Mouse (Mus musculus) limb, embryonic 15.5 days (tissue): ENCODE measurements around the gene Wnt2b. TPM values are rescaled to one million over a fixed set of nuclear protein-coding genes. Genes with fewer than 3 reads are reported as not detected.

ENCODE experiments used
- ATAC-seq: fragments of 200-750 bp; cut with Nextera tagmentation; 2 replicates; pipeline ENCODE4 v1.8.0; 2017; ENCODE audit warnings: low read depth, moderate TSS enrichment; ENCODE audit not compliant: insufficient number of reproducible peaks, low FRiP score, low TSS enrichment
- H3K27ac ChIP-seq: fragments of 300-500 bp; sonication (generic); 2 replicates; pipeline ENCODE4 v1.5.1; 2015; ENCODE audit warnings: moderate library complexity, mild to moderate bottlenecking, inconsistent platforms
- H3K27me3 ChIP-seq: fragments of 300-500 bp; sonication (generic); 2 replicates; pipeline ENCODE4 v1.6.1; 2015; ENCODE audit warnings: inconsistent platforms
- H3K36me3 ChIP-seq: fragments of 300-500 bp; sonication (generic); 2 replicates; pipeline ENCODE4 v1.6.1; 2015; ENCODE audit warnings: inconsistent platforms
- H3K4me1 ChIP-seq: fragments of 300-500 bp; sonication (generic); 2 replicates; pipeline ENCODE4 v1.6.1; 2015; ENCODE audit warnings: inconsistent platforms
- H3K4me2 ChIP-seq: fragments of 300-500 bp; sonication (generic); 2 replicates; pipeline ENCODE4 v1.6.1; 2015; ENCODE audit warnings: mild to moderate bottlenecking, inconsistent platforms
- H3K4me3 ChIP-seq: fragments of 300-500 bp; sonication (generic); 2 replicates; pipeline ENCODE4 v1.5.1; 2015; ENCODE audit warnings: mild to moderate bottlenecking, inconsistent platforms
- H3K9ac ChIP-seq: fragments of 300-500 bp; sonication (generic); 2 replicates; pipeline ENCODE4 v1.6.1; 2015; ENCODE audit warnings: inconsistent platforms
- H3K9me3 ChIP-seq: fragments of 300-500 bp; sonication (generic); 2 replicates; pipeline ENCODE4 v1.6.1; 2016; ENCODE audit warnings: inconsistent platforms
- WGBS: fragments of 180-500 bp; shearing (Covaris S2); methylation state at CpG from one replicate; pipeline ENCODE4 v1.1.7; 2015; 5-methylcytosine and 5-hydroxymethylcytosine counted together
- polyA plus RNA-seq: library from polyadenylated mRNA; unstranded; fragments of >200 nt; fragmentation: Nextera tagmentation; extraction: Ambion mirVana; gene quantifications from 2 replicates; pipeline ENCODE4 v1.2.1, GENCODE M21; 2015

Gene Wnt2b
- polyA plus RNA-seq, 1 experiment from 2014 or later = 1.7 TPM

DNA sequence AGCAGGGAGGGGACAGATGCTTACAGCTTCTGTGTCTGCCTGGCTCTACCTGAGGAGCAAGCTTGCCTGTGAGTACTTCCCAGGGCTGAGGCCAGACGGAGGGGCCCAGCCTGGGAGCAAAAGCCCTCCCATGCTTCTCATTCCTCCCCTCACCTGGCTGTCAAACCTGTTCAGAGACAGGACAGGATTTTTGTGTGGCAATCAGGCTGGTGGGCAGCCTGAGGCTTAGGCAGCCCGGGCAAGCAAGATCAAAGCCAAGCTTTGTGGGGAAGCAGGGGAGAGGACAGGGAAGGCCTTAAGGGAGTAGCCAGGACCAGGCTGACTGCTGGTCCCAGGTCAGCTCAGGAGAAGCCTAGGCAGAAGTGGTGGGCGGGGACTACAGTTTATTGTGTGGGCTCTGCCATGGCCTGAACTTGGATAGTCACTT, 32.7 kb upstream of the Wnt2b start:
- no peaks in the 10 kb centered on the region for H3K9me3 ChIP-seq
- 0 out of 2 replicates have a peak, but pooled peaks have one; percentile 52 for ATAC-seq
- H3K27ac ChIP-seq = peak overlapping the region; percentile 87
- H3K4me1 ChIP-seq = peaks cover 31% of the 10 kb centered on the region
- H3K9ac ChIP-seq = 0 out of 2 replicates have a peak overlapping the region, but pooled peaks have one; percentile 23
- H3K4me2 ChIP-seq = peak overlapping the region; percentile 20; the same call in 1 of the 2 replicates
- 31% methylated on average over 3 of the region's 3 CpGs for WGBS
- H3K27me3 ChIP-seq = no peaks in the 10 kb centered on the region
- no peak overlapping the region for H3K4me3 ChIP-seq
- H3K36me3 ChIP-seq = no peaks in the 10 kb centered on the region

DNA sequence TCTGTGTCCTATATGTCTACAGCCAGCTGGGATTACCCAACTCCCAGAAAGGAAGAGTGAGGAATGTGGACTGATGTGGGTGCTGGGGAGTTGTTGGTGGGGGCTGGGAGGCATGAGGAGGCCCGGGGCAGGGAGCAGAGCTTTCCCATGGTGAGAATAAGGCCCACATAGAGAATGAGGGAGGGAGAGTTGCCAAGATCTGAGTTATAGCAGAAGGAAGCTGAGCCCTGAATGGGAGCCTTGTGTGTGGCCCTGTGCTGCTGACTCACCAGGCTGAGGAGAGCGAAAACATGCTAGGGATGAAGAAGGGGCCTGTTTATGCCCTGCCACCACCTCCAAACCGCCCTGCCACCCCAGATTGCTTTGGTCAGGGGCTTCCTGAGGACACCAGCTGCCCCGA, 32.1 kb upstream of the Wnt2b start:
- no peaks in the 10 kb centered on the region for H3K36me3 ChIP-seq
- whole genome bisulfite sequencing = 20% methylated on average over 4 of the region's 4 CpGs
- peak; percentile 76 for ATAC-seq
- H3K4me1 ChIP-seq = peaks cover 31% of the 10 kb centered on the region
- 0 out of 2 replicates have a peak overlapping the region, but pooled peaks have one; percentile 23 for H3K9ac ChIP-seq
- no peaks in the 10 kb centered on the region for H3K27me3 ChIP-seq
- no peaks in the 10 kb centered on the region for H3K9me3 ChIP-seq
- peak overlapping the region; percentile 87 for H3K27ac ChIP-seq
- no peak overlapping the region for H3K4me3 ChIP-seq
- H3K4me2 ChIP-seq = peak overlapping the region; percentile 20; the same call in 1 of the 2 replicates

DNA sequence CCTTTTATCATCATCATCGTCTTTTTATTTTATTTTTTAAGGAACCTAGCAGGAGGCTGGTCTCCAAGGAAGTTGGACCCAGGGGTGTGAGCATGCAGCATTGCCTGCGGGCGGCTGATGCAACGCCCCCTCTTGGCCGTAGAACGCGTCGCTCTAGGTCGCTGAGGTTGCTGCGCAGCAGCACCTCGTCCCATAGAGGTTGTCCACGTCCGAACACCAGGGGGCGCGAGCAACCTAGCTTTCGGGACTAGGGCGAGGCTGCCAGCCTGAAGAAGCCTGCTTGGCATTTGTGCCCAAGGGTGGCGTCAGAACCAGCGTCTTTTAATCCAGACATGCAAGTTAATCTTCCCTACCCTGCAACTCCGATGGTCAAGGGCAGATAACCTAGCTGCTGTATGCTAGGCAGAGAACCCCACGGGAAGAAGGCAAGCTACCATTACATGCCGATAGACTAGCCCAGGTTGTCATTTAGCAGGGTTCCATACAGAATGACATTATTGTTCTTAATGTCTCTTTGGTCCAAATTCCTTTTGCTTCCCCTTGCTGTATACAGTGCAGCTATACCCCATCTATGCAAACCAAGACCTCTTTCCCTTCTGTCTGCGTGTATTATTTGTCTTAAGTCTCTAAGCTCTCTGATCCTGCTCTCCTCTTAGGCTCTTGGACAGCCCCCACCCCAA, 31.1 kb upstream of the Wnt2b start:
- H3K36me3 ChIP-seq = no peaks in the 10 kb centered on the region
- peaks cover 25% of the 10 kb centered on the region for H3K4me1 ChIP-seq
- H3K4me2 ChIP-seq = peak overlapping the region; percentile 32
- WGBS = 13% methylated on average over 23 of the region's 23 CpGs
- no peak overlapping the region for H3K9ac ChIP-seq
- no peak overlapping the region for H3K4me3 ChIP-seq
- peak overlapping the region; percentile 87 for H3K27ac ChIP-seq
- no peak for ATAC-seq
- no peaks in the 10 kb centered on the region for H3K27me3 ChIP-seq
- no peaks in the 10 kb centered on the region for H3K9me3 ChIP-seq

- Histone ChIP-seq H3K9me3 (no peaks in the 10 kb centered on the region), H3K4me1 (peaks cover 21% of the 10 kb centered on the region), H3K27me3 (no peaks in the 10 kb centered on the region), H3K4me3 (no peak overlapping the region), H3K36me3 (no peaks in the 10 kb centered on the region), H3K27ac (no peak overlapping the region), H3K4me2 (no peak overlapping the region), H3K9ac (no peak overlapping the region)
- 71% methylated on average over 5 of the region's 5 CpGs for WGBS
- no peak for ATAC-seq
Observed at GRCm38 (mm10) chr3:104991703-104992102, 30.0 kb upstream of the Wnt2b start.

DNA sequence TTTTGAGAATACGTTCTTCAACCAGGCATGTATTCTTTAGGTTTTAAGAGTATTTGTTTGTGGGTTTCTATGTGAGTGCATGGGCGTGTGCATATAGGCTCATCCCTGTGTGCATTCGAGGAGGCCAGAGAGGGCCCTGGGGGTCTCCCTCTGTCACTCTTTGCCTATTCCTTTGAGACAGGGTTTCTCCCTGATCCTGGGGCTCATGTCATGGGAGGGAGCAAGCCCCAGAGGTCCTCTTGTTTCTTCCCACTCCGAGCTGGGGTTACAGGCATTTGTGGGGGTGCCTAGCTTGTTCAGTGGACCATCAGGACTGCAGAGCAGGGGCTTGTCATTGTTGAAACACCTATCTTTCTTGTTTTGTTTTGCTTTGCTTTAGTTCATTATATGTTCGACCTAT, 26.2 kb upstream of the Wnt2b start:
- WGBS = 75% methylated on average over 5 of the region's 5 CpGs
- Histone ChIP-seq H3K4me2 (no peak overlapping the region), H3K9ac (no peak overlapping the region), H3K9me3 (no peaks in the 10 kb centered on the region), H3K27ac (no peak overlapping the region), H3K4me3 (no peak overlapping the region), H3K36me3 (no peaks in the 10 kb centered on the region), H3K4me1 (peaks cover 4% of the 10 kb centered on the region), H3K27me3 (no peaks in the 10 kb centered on the region)
- ATAC-seq = no peak

DNA sequence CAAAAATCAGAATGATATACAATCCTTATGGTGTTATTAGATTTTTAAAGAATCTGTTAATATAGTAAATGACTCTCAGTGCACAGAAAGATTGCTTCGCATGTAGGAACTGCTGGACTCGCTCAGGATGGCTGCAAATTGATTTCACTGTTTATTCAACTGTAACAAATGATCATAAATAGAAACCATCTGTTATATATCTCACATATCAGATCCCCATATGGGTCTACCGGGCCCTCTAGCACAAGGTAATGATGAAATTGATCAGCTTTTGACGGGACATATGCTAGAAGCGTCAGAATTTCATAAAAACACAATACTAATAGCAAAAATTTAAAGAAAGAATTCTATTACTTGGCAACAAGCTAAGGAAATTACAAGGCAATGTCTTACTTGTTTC, 18.0 kb upstream of the Wnt2b start:
- Histone ChIP-seq H3K9ac (no peak overlapping the region), H3K27ac (no peak overlapping the region), H3K27me3 (no peaks in the 10 kb centered on the region), H3K4me3 (no peak overlapping the region), H3K4me1 (no peaks in the 10 kb centered on the region), H3K9me3 (no peaks in the 10 kb centered on the region), H3K36me3 (no peaks in the 10 kb centered on the region), H3K4me2 (no peak overlapping the region)
- WGBS = 55% methylated on average over 5 of the region's 5 CpGs
- ATAC-seq = no peak

DNA sequence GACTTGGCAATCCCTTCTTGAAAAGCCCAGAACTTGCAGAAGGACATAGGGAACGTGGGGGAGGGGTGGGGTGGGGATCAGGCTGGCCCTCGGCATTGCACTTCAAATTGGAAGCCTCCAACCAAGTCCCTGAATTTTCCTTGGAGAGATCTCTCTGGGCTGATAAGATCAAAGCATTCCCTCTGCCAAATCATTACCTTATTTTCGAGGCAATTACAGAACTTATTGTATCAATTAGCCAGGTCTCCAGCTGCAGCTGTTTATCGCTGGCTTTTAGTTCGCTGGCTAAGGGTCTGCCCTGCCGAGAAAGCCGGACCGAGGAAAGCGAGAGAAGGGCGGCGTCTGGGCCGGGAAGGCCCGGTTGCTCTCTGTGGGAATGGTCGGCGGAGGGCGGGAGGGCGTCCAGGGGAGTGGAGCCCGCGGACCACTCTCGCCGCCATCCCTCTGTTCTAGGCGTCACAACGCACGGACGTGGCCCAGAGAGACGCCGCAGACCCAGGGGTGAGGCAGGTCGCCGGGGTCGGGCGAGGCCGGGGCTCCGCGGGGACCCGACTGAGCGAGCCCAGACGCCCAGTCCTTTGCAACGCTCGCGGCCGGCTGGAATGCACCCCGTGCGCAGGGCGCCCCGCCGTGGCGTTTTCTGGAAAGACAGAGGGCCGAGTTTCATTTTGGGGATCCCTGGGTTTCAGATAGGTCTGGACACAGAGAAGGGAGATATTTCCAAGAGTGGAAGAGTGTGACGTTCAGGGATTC, 6.0 kb upstream of the Wnt2b start:
- peak; percentile 54 for ATAC-seq

DNA sequence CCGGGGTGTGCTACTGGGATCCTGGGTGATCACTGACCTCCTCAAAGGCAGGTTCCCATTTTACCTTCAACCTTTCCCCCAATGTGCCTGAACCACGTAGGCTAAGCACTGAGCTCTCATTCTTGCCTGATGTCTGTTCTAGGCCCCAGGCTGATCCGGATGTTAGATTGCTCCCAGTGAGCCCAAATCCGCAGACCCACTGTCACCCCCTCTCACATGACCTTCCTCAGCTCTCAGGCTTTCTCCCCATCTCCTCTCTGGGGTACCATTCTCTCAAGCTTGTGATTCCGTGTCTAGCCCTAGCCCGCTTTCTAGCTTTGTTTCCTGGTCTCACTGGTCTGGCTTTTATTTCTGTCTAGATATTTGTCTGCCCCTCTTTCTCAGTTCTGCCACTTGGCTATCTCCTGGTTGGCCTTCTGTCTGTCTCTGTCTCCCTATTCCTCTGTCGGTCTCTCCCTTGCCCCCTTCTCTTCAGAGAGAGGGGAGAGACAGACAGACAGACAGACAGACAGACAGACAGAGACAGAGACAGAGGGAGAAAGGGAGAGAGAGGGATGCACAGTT, 4.4 kb upstream of the Wnt2b start:
- WGBS = 71% methylated on average over 7 of the region's 7 CpGs

More for the DNA sequence above, 6.0 kb upstream of the Wnt2b start:
- WGBS = 1% methylated on average over 49 of the region's 49 CpGs
- Histone ChIP-seq H3K36me3 (no peaks in the 10 kb centered on the region), H3K4me1 (peaks cover 35% of the 10 kb centered on the region), H3K4me3 (peak overlapping the region; percentile 55), H3K9me3 (no peaks in the 10 kb centered on the region), H3K27ac (peak overlapping the region; percentile 79), H3K27me3 (peaks cover 9% of the 10 kb centered on the region; the same call in 1 of the 2 replicates), H3K9ac (peak overlapping the region; percentile 55), H3K4me2 (peak overlapping the region; percentile 77)

DNA sequence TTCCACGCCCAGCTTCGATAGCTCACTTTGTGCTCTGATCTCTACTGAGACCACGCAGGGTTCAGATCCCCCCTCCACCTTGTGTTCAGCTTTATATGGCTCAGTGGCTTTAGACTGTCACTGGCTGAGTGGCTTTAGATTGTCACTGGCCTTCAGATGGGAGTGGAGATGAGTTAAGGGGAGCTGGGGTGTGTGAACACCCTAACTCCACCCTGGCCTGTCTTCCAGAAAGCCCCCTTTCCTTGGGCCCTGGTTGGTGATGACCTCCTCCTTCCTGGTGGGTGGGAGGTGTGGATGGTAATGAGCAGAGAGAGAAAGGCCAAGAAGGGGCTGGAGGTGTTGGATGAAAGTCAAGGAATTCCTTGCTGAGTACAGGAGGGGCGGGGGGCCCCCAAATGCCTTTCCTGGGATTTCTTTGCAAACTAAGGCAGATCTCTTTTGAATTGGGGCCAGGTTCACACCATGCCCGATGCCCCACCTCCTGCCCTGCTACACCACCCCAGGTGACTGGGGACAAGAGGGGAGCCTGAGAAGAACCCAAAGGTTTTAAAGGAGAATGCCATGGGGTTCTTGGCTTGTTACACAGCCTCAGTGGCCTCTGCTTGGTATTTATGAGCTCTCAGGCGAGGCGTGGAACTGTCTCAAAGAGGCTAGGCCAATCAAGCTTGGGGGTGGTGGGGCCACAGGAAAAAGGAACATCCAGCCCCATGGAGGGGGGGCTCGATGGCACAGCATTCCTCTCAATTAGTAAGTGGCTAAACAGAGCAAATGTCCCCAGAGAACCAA, 3.5 kb upstream of the Wnt2b start:
- Histone ChIP-seq H3K4me3 (no peak overlapping the region), H3K9ac (no peak overlapping the region), H3K27ac (0 out of 2 replicates have a peak overlapping the region, but pooled peaks have one; percentile 33), H3K4me1 (peaks cover 60% of the 10 kb centered on the region), H3K36me3 (no peaks in the 10 kb centered on the region), H3K4me2 (no peak overlapping the region), H3K9me3 (no peaks in the 10 kb centered on the region), H3K27me3 (peaks cover 33% of the 10 kb centered on the region)
- no peak for ATAC-seq
- 51% methylated on average over 8 of the region's 8 CpGs for WGBS

More for the DNA sequence above, 4.4 kb upstream of the Wnt2b start:
- no peak overlapping the region for H3K9ac ChIP-seq
- H3K27ac ChIP-seq = peak overlapping the region; percentile 33; the same call in 1 of the 2 replicates
- H3K4me3 ChIP-seq = no peak overlapping the region
- peaks cover 52% of the 10 kb centered on the region for H3K4me1 ChIP-seq
- H3K36me3 ChIP-seq = no peaks in the 10 kb centered on the region
- no peak overlapping the region for H3K4me2 ChIP-seq
- no peak for ATAC-seq
- no peaks in the 10 kb centered on the region for H3K9me3 ChIP-seq
- H3K27me3 ChIP-seq = peaks cover 25% of the 10 kb centered on the region

DNA sequence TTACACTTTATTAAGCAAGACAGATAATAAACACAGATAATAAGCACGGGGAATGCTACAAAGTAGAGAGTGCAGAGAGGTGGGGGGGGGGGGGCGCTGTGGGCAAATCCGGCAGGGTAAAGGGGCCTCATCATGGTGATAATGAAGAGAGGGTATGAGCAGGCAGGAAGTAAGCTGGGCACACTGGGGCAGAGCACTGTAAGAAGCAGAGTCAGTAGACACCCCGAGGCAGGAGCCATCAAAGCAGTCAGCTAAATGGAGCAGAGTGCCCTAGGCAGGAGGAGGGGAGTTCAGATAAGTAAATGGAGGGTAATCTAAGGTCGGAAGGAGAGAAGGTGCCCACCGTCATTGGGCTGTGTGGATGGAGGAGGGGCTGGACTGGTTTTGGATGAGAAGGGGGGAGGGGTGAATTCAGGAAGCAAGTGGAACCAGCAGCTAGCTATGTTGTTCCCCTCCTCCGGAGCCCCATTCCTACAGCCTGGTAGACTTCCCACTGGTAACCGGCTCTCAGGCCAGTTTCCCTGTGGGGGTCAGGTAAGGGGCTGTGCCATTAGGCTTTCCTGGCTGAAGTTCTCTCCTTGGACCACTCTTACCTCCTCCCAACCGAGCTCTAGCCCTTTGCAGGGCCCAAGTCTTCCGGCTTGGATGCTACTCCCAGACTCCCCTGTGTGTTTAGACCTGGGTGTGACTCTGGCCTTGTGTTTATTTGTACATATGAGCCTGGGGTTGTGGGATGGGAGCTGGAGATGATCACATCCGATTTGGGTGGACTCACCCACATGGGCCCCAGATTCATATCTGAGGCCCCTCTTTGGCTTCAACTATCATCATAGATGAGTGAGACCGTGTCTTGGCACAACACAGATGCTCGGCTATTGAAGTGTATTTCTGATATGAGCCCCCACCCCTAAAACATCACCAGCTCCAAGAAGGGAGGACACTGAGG, 1.9 kb upstream of the Wnt2b start:
- Histone ChIP-seq H3K4me1 (peaks cover 61% of the 10 kb centered on the region), H3K36me3 (no peaks in the 10 kb centered on the region), H3K27me3 (peaks cover 48% of the 10 kb centered on the region), H3K4me2 (no peak overlapping the region), H3K9ac (no peak overlapping the region), H3K9me3 (no peaks in the 10 kb centered on the region), H3K4me3 (no peak overlapping the region), H3K27ac (no peak overlapping the region)
- no peak for ATAC-seq
- 25% methylated on average over 13 of the region's 13 CpGs for WGBS
